20 mouse cellular contexts compared by ENCODE assay signal in genomic region chr10:16601225-16601595, GRCm38 (mm10).
DNase-seq lines count a peak whose midpoint lies in the region; ATAC-seq and TF ChIP-seq lines count a peak whose summit lies in the region.
"Had no signal": no experiment of that assay in that cellular context is flagged by ENCODE, and none has a peak within 500 bp of the region (broad histone marks: within the 10 kb centered on the region; RNA-seq: fewer than 3 reads in every experiment).

No protein-coding gene starts in this region.

- H3K4me2 ChIP-seq in intestine, embryonic 14.5 days (ENCODE audit: low read length) = no peak overlapping the region
- no peak overlapping the region for H3K4me2 ChIP-seq in liver, embryonic 16.5 days (ENCODE audit: low read depth, low read length)
- H3K4me2 ChIP-seq: forebrain, embryonic 13.5 days; heart, embryonic 15.5 days; hindbrain, embryonic 15.5 days; limb, embryonic 13.5 days; lung, embryonic 15.5 days had no signal

- peak; percentile 1 for DNase-seq in CD4-positive, CD25-positive, alpha-beta regulatory T cell, adult 2 months (ENCODE audit: low read depth, low spot score)
- no peak for DNase-seq in G1E (ENCODE audit: low spot score)
- DNase-seq in intestine, embryonic 14.5 days (ENCODE audit: low spot score) = no peak
- DNase-seq in lung, postnatal 36 days = no peak
- no peak for DNase-seq in adrenal gland, adult (ENCODE audit: inconsistent age in 2 of 2, low spot score in 1 of 2)
- DNase-seq in thymus, postnatal 14 days = no peak
- DNase-seq: cerebellum, adult 2 months; heart, postnatal 4 days; kidney, adult 2 months; kidney, postnatal 10 days; layer of hippocampus, postnatal 36 days; spleen, adult 18-20 months had no signal

- no peak for ATAC-seq in CD4-positive, CD25-positive, alpha-beta regulatory T cell, adult 4 months
- ATAC-seq in G1E (ENCODE audit: extremely low read depth, insufficient number of reproducible peaks, low FRiP score, poor library complexity, severe bottlenecking) = peak; percentile 59
- ATAC-seq in intestine, embryonic 14.5 days (replicated peaks; ENCODE audit: low FRiP score, low TSS enrichment, low read depth) = peak; percentile 56
- ATAC-seq in liver, embryonic 16.5 days (ENCODE audit: low read depth) = peak; percentile 19; the same call in 1 of the 2 replicates
- ATAC-seq: forebrain, embryonic 13.5 days had no signal

- peaks cover 24% of the 10 kb centered on the region for H3K4me1 ChIP-seq in G1E (ENCODE audit: insufficient read depth, low read depth, low read length)
- H3K4me1 ChIP-seq in intestine, embryonic 14.5 days (replicated peaks; ENCODE audit: control insufficient read depth, insufficient read depth, low read length) = no peaks in the 10 kb centered on the region
- H3K4me1 ChIP-seq in liver, embryonic 16.5 days (ENCODE audit: control insufficient read depth, low read depth, low read length) = no peaks in the 10 kb centered on the region
- H3K4me1 ChIP-seq: embryonic facial prominence, embryonic 10.5 days; forebrain, embryonic 13.5 days; heart, embryonic 15.5 days; hindbrain, embryonic 15.5 days; limb, embryonic 13.5 days; lung, embryonic 15.5 days had no signal

- H3K9me3 ChIP-seq in G1E (replicated peaks) = no peaks in the 10 kb centered on the region
- no peaks in the 10 kb centered on the region for H3K9me3 ChIP-seq in intestine, embryonic 14.5 days (ENCODE audit: control insufficient read depth, low read length)
- no peaks in the 10 kb centered on the region for H3K9me3 ChIP-seq in liver, embryonic 16.5 days (replicated peaks; ENCODE audit: control insufficient read depth, low read length)
- H3K9me3 ChIP-seq: embryonic facial prominence, embryonic 10.5 days; forebrain, embryonic 13.5 days; heart, embryonic 15.5 days; hindbrain, embryonic 15.5 days; limb, embryonic 13.5 days; lung, embryonic 15.5 days had no signal

- no peaks in the 10 kb centered on the region for H3K27me3 ChIP-seq in G1E (ENCODE audit: insufficient read depth, low read length)
- no peaks in the 10 kb centered on the region for H3K27me3 ChIP-seq in intestine, embryonic 14.5 days (replicated peaks; ENCODE audit: control insufficient read depth, insufficient read depth, low read length)
- H3K27me3 ChIP-seq in liver, embryonic 16.5 days (ENCODE audit: control insufficient read depth, insufficient read depth, low read depth, low read length) = no peaks in the 10 kb centered on the region
- H3K27me3 ChIP-seq: forebrain, embryonic 13.5 days; heart, embryonic 15.5 days; hindbrain, embryonic 15.5 days; limb, embryonic 13.5 days; lung, embryonic 15.5 days had no signal

- no peak overlapping the region for H3K27ac ChIP-seq in intestine, embryonic 14.5 days (ENCODE audit: low read depth)
- peak overlapping the region; percentile 37; the same call in 1 of the 2 replicates for H3K27ac ChIP-seq in liver, embryonic 16.5 days (ENCODE audit: low read length)
- H3K27ac ChIP-seq: embryonic facial prominence, embryonic 10.5 days; forebrain, embryonic 13.5 days; heart, embryonic 15.5 days; hindbrain, embryonic 15.5 days; limb, embryonic 13.5 days; lung, embryonic 15.5 days had no signal

- TF ChIP-seq CTCF in G1E (IDR thresholded peaks at IDR 0.05; ENCODE audit: low read depth, low read length) = no peak

- H3K9ac ChIP-seq in intestine, embryonic 14.5 days (ENCODE audit: low read length) = no peak overlapping the region
- H3K9ac ChIP-seq in liver, embryonic 16.5 days (ENCODE audit: low read depth, low read length) = no peak overlapping the region
- H3K9ac ChIP-seq: forebrain, embryonic 13.5 days; heart, embryonic 15.5 days; hindbrain, embryonic 15.5 days; limb, embryonic 13.5 days; lung, embryonic 15.5 days had no signal

- no peaks in the 10 kb centered on the region for H3K36me3 ChIP-seq in G1E (replicated peaks)
- no peaks in the 10 kb centered on the region for H3K36me3 ChIP-seq in intestine, embryonic 14.5 days (ENCODE audit: control insufficient read depth, insufficient read depth, low read length)
- no peaks in the 10 kb centered on the region for H3K36me3 ChIP-seq in liver, embryonic 16.5 days (ENCODE audit: control insufficient read depth, insufficient read depth)
- H3K36me3 ChIP-seq: embryonic facial prominence, embryonic 10.5 days; heart, embryonic 15.5 days; hindbrain, embryonic 15.5 days; limb, embryonic 13.5 days; lung, embryonic 15.5 days had no signal

- no peak overlapping the region for H3K4me3 ChIP-seq in G1E (ENCODE audit: low read depth, low read length)
- H3K4me3 ChIP-seq in intestine, embryonic 14.5 days (ENCODE audit: low read depth, low read length) = no peak overlapping the region
- H3K4me3 ChIP-seq in liver, embryonic 16.5 days (ENCODE audit: low read depth, low read length) = no peak overlapping the region
- H3K4me3 ChIP-seq: embryonic facial prominence, embryonic 10.5 days; forebrain, embryonic 13.5 days; heart, embryonic 15.5 days; hindbrain, embryonic 15.5 days; limb, embryonic 13.5 days; lung, embryonic 15.5 days had no signal

- 34% methylated on average over 1 of the region's 1 CpGs for WGBS in intestine, embryonic 14.5 days
- WGBS in liver, embryonic 16.5 days (ENCODE audit: insufficient replicate concordance) = 24% methylated on average over 1 of the region's 1 CpGs
